Mouse (Mus musculus): ENCODE measurements around the gene Kif23.

Kif23 gene

GRCm38 (mm10) chr9:61946623-61947401, at the start of gene Kif23:
Kif23 (minus strand) TSS chr9:61946774.
- DNase-seq (ENCODE audit: extremely low read depth, low read depth, low spot score): no peak

DNA sequence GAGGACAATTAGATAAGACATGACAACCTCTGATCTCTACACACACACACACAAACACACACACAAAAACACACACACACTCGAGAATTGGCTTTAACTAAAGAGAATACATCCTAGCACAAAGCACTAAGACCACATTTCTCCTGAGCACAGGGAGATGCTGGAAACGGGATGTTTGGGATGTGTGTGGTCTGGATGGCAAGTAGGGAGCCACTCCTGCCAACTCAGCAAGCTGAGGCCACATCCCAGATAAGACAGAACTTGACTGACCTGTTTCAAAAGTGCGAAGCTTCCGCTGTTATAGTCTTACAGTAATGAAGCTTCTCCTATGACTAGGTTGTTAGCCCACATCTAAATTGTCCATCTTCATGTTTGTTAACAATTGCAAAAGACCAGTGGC, 44.6 kb upstream of the Kif23 start:
- DNase-seq (ENCODE audit: extremely low read depth, low read depth, low spot score): no peak

GRCm38 (mm10) chr9:61990738-61991137, 44.2 kb upstream of the Kif23 start:
- DNase-seq (ENCODE audit: extremely low read depth, low read depth, low spot score): no peak

GRCm38 (mm10) chr9:61986055-61986454, 39.5 kb upstream of the Kif23 start:
- no peak for DNase-seq (ENCODE audit: extremely low read depth, low read depth, low spot score)

DNA sequence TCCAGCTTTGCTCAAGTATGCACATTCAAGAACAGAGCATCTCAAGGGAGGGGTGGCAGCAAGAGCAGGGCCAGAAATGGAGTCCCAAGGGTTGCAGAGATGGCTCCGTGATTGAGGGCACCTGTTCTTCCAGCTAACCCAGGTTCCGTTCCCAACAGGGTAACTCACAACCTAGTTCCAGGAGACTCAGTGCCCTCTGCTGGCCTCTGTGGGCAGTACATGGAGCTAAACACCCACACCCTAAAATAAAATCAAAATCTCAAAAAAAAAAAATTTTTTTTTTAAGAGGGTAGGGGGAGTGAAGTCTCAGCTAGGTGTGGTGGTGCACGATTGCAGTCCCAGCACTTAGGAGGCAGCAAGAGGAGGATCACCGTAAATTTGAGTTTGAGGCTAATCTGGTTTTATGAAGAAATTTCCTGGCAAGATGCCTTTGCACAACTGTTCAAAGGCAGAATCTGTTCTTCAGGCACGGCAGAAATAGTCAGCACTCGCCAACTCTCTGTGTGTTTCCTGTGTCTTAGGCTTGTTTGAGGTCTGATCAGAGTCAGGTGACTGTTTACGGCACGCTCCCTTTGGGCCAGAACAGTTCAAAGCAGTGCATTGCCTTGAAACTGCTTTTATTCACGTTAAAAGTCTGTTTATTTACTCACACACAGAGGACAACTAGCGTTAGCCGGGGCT, 38.7 kb upstream of the Kif23 start:
- DNase-seq (ENCODE audit: extremely low read depth, low read depth, low spot score): no peak

- DNase-seq (ENCODE audit: extremely low read depth, low read depth, low spot score): no peak
Observed at GRCm38 (mm10) chr9:61982940-61983620, 36.5 kb upstream of the Kif23 start.

DNA sequence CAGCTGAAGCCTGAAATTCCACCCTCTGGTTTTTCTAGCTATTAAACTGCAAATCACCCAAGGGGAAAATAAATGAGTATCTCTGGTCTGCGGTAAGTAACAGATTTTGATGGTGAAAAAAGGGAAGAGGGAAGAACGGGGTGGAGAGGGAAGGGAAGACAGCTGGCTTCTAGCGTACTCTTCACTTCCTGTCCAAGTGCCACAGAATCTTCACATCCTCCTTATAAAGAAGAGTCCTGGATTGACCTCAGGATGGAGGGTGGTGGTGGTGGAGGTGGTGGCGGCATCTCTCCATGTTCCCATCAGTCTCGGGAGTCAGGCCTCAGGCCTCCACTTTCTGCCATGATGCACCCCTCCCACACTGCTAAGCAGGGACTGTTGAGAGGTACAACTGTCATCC, 35.3 kb upstream of the Kif23 start:
- no peak for DNase-seq (ENCODE audit: extremely low read depth, low read depth, low spot score)

DNA sequence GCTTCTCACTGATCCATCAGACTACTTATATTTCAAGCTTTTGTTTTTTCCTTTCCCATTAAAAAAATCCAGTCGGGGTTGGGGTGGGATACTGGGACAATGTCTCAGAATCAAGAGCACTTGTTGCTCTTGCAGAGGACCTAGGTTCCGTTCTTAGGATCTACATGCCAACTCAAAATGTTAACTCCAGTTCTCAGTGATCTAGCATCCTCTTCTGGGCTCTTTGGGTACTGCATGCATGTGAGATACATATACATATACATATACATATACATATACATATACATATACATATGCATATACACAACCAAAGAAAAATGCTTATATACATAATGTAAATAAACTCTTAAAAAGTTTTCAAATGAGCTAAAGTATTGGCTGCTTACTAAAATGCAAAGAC, 33.4 kb upstream of the Kif23 start:
- DNase-seq (ENCODE audit: extremely low read depth, low read depth, low spot score): no peak

- DNase-seq (ENCODE audit: extremely low read depth, low read depth, low spot score): no peak
Observed at GRCm38 (mm10) chr9:61977258-61977945, 30.8 kb upstream of the Kif23 start.

DNA sequence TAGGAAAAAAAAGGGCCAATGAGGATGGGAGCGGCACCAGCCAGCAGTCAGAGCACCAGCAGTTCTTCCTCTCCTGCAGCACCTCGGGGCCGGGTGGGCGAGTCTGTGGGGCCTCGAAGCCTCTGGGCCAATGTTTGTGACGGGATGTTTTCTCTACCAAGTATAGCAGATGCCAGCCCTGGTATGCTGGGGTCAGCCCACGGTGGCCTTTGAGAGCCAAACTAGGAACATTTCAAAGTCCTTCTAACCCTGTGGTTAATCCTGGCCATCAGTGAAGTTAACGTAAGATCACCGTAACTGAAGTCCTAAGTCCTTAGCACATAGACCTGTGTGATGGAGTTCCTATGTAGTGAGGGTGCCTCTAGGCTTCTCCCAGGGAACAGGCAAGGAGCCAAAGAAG, 25.5 kb upstream of the Kif23 start:
- DNase-seq (ENCODE audit: extremely low read depth, low read depth, low spot score): no peak

DNA sequence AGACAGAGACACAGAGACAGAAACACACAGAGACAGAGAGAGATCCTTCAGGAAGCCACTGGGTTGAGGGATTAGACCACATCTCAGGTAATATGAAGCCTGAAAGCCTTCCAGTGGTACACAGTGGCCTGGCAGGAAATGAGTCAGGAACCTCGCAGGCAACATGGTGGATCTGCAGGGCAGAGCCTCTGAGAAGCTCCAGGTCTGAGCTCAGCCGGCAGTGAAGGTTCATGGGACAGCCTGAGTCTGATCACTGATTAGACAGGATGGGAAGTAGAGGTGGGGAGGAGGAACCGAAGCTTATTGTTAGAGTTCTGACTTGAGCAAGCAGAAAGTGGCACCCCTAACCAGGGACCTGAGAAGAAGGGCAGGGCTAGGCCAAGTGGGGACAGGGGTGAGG, 24.5 kb upstream of the Kif23 start:
- DNase-seq (ENCODE audit: extremely low read depth, low read depth, low spot score): no peak

DNA sequence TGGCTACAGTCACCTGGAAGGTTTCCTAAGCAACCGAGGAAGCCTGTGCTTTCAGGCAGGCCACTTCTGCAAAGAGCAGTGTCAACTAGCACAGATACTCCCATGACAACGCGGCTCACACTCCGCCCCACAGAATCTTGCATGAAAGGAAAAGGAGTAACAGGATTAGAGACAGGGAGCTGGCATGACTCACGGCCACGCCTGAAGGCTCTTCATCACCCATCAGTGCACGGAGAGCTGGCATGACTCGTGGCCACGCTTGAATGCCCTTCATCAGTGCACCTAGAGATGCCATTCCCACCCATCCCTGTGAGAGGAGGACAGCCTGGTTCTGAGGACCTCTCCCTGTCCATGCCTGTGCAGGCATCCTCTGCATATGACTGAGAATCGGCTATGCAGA, 20.8 kb upstream of the Kif23 start:
- DNase-seq (ENCODE audit: extremely low read depth, low read depth, low spot score): no peak

DNA sequence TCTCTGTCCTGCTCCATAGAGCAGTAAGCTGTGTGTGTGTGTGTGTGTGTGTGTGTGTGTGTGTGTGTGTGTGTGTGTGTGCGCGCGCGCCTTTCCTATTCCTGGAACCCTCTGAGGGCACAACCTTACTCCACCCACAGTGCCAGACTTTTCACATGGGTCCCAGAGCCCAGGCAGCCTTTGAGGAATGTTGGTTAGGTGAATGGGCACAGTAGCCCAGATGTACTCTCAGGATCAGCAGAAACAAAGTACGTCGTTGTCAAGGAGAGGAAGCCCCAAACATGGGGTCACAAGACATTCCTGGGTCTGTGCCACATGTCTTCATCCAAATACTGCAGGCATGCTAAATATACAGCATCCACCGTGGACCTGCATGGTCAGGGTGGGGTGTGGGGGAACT, 19.4 kb upstream of the Kif23 start:
- no peak for DNase-seq (ENCODE audit: extremely low read depth, low read depth, low spot score)

DNA sequence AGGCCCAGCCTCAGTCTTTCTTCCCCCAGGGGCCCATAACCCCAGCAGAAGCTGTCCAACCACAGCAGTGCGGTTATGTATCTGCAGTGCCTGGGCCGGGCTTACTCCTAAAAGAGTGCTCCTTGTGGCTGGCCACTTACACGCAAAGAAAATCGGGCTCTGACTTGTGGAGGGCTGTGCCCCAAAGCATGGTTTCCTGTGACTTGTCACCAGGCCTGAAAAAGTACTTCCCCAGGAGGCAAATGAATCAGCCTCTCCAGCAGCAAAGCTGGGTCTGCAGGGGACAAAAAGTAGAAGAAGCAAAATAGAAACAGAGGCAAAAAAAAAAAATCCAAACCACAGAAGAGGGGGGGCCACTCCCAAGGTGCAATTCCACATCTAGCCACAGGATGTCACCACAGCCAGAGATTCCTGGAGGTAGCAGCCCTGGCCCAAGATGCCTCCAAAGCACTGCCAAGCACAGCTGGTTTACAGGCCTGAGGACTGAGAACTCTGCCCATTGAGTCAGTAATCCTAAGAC, 18.9 kb upstream of the Kif23 start:
- DNase-seq (ENCODE audit: extremely low read depth, low read depth, low spot score): no peak

- no peak for DNase-seq (ENCODE audit: extremely low read depth, low read depth, low spot score)
Observed at GRCm38 (mm10) chr9:61963356-61963755, 16.8 kb upstream of the Kif23 start.

GRCm38 (mm10) chr9:61961181-61961580, 14.6 kb upstream of the Kif23 start:
- DNase-seq (ENCODE audit: extremely low read depth, low read depth, low spot score): no peak

GRCm38 (mm10) chr9:61960753-61961152, 14.2 kb upstream of the Kif23 start:
- DNase-seq (ENCODE audit: extremely low read depth, low read depth, low spot score): no peak

DNA sequence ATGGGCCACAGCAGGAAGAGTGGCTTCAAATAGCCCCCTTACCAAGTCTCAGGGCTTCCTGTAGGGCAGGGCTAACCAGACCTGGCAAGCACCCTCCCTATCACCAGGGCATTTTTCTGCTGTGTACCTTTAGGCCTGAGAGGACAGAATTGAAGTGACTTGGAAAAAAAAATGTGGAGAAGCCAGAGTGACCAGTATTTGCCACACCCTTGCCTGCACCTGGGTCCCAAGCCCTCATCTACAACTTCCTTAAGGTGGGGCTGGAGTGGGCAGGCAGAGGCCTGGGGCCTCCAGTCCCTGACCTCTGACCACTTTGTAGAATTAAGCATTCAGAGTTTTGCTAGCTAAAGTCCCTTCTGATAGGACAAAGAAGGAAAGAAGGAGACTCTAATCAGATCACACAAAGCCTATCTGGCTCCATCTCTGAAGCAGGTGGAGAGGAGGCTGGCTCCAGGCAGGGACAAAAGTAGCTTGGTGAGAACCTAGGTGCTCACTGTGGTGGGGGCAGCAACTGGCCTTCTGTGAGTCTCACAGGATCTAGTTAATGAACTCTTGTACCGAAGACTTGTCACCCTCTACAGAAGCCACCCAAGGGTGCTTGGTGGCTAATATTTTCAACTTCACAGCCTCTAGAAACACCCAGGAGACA, 13.5 kb upstream of the Kif23 start:
- DNase-seq (ENCODE audit: extremely low read depth, low read depth, low spot score): no peak

- no peak for DNase-seq (ENCODE audit: extremely low read depth, low read depth, low spot score)
Observed at GRCm38 (mm10) chr9:61954707-61955106, 8.1 kb upstream of the Kif23 start.

- peak; percentile 30 for DNase-seq (ENCODE audit: extremely low read depth, low read depth, low spot score)
Observed at GRCm38 (mm10) chr9:61952241-61952640, 5.7 kb upstream of the Kif23 start.

All from fat pad, adult 2 months (tissue).